Mouse (Mus musculus): ENCODE measurements around the gene Oaz1. TPM values are rescaled to one million over a fixed set of nuclear protein-coding genes. Genes with fewer than 3 reads are reported as not detected.

Oaz1 gene
- polyA plus RNA-seq (2012; rRNA removed), result 683 and 719 TPM in 2 replicates

DNA sequence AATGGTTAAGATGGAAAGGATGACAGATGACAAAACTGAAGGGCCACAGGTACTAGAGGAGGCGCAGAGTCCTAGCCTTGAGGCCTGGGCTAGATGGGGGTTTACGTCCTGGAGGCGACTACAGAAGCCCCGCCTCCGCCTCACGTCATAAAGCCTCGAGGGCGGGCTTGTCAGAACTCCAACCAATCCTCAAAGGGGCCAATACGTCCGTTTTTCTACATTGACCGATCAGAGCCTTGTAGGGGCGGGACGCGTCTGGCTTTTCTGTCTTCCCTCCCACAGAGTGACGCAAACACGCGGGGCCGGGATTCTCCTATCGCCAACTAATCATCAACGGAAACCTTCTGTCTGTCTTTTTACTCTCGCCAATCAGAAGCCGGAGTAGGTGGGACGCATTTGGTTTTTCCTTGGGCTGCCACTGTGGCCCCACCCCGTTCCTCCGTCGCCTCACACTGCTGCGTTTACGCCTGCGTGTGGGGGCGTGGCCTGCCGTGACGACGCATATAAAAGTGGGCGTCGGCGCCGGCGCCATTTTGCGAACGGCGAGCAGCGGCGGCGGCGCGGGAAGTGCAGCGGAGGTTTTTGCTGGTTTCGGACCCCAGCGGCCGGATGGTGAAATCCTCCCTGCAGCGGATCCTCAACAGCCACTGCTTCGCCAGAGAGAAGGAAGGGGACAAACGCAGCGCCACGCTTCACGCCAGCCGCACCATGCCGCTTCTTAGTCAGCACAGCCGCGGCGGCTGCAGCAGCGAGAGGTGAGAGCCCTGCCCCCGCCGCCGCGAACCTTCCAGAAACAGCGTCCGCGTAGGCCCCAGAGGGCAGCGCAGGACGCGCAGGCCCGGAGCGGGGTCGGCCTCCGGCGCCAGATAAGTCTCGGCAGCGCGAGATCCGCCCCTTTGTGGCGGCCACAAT is at the start of gene Oaz1:
Gene Oaz1 (plus strand): TSS at position 506 of the 912 bp plus-strand sequence.

DNA sequence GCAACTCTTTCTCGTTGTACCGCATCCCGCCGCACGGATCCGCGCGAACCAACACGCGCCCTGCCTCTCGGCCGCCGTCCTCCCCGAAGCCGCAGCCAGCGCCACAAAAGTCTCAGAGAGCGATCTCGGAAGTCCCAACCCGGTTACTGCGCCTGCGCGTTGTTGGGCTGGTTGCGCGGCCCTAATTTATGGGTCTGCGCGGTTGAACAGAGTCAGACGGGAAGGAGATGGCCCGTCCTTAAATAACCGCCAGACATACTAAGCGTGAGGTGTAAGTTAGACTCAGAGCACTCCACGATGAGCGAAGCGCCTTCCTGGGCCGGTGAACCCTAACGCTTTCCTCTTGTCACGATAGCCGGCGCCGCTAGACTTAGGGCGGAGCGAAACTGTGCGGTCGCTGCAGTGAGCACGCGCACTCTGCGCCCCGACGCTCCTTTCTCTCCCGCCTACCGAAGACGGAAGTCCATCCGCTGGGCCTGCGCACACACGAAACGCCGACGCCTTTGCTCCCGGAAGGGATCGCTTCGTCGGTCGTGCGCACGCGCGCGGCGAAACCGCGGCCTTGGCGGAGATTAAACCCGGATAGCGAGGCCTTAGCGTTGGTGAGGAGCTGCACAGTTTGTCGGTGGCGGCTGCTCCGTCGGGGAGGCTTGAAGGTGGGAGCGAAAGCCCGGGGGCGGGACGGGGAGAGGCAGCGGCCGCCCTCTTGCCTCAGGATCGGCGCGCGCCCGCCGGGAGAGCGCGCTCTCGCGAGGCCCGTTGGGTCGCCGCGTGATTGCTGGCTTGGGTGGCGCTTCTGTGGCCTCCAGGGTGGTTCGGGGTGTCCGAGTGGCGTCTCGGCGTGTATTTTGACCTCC is 28.1 kb upstream of the Oaz1 start, which contains the start of the genes Sf3a2 and Plekhj1:
Gene Sf3a2 (plus strand): TSS at position 49 of the 857 bp plus-strand sequence.
Gene Plekhj1 (minus strand): TSS at position 477 of the 857 bp plus-strand sequence.

DNA sequence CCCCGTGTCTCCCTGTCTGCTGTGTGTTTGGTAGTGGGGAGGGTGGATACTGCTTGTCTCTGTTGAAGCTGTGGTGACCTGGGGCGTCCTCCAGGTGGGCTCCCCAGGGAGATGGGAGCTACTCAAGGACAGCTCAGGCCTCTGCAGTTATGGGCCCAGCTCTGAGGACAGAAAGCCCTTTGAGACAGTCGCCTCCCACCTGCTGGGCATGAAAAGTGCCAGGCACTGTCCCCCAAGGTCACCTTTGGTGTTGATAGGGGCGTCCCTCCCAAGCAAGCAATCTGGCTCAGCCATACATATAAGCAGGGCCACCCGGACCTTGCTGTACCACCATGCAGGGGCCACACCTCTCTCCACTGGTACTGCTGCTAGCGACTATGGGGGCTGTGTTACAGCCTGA is 21.5 kb upstream of the Oaz1 start, which contains the start of gene Amh:
Gene Amh (plus strand): TSS at position 328 of the 400 bp plus-strand sequence.

DNA sequence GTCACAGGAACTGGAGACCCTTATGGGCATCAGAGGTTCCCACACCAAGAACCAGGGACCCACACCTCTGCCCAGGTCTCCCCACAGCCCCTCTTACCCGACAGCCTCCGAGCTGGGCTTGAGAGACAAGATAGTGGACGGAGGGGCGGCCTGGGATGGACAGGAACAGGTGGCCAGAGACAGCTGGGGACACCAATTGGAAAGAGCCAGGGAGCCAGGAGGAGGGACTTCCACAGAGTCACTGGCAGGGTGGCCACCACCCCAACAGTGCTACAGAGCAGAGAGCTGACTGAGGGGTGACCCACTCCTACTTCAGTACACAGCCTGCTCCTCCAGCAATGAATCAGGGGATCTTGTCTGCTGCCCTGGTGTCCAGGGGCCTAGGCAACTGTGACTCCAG is 13.1 kb upstream of the Oaz1 start, which contains the start of gene Jsrp1:
Gene Jsrp1 (minus strand): TSS at position 133 of the 400 bp plus-strand sequence.

GRCm38 (mm10) chr10:80843931-80844547 is 17.6 kb downstream of the Oaz1 start, which contains the start of gene Lingo3:
TSS of gene Lingo3 (minus strand) at chr10:80844039.

GRCm38 (mm10) chr10:80854913-80855748 is 28.7 kb downstream of the Oaz1 start, which contains the start of the genes Lsm7 and Sppl2b:
TSS of gene Lsm7 (minus strand) at chr10:80855209.
TSS of gene Sppl2b (plus strand) at chr10:80855275.

GRCm38 (mm10) chr10:80871581-80871980 is 45.1 kb downstream of the Oaz1 start, which contains the start of gene Tmprss9:
TSS of gene Tmprss9 (plus strand) at chr10:80871848.

Other genes starting within 250 kb of the Oaz1 start
- gene Klf16, start 249.3 kb upstream of the Oaz1 start, polyA plus RNA-seq (2012; rRNA removed), result 13.9 and 14.8 TPM in 2 replicates
- gene Abhd17a, start 236.3 kb upstream of the Oaz1 start, polyA plus RNA-seq (2012; rRNA removed), result 126 and 131 TPM in 2 replicates
- gene Scamp4, start 223.8 kb upstream of the Oaz1 start, polyA plus RNA-seq (2012; rRNA removed), result 53.6 and 62.1 TPM in 2 replicates
- gene Adat3, start 223.8 kb upstream of the Oaz1 start, polyA plus RNA-seq (2012; rRNA removed), result 11.3 and 11.5 TPM in 2 replicates
- gene Gm49322, start 220.6 kb upstream of the Oaz1 start, polyA plus RNA-seq (2012; rRNA removed), result 4.7 TPM in 2 replicates
- gene Csnk1g2, start 203.8 kb upstream of the Oaz1 start, polyA plus RNA-seq (2012; rRNA removed), result 203 and 212 TPM in 2 replicates
- 93.0 and 93.8 TPM in 2 replicates for gene Btbd2, start 169.6 kb upstream of the Oaz1 start, polyA plus RNA-seq (2012; rRNA removed)
- 87.9 and 92.8 TPM in 2 replicates for gene Mknk2, start 148.5 kb upstream of the Oaz1 start, polyA plus RNA-seq (2012; rRNA removed)
- gene Mob3a, start 124.7 kb upstream of the Oaz1 start, polyA plus RNA-seq (2012; rRNA removed), result 34.5 and 37.2 TPM in 2 replicates
- 66.3 and 70.4 TPM in 2 replicates for gene Izumo4, start 124.5 kb upstream of the Oaz1 start, polyA plus RNA-seq (2012; rRNA removed)
- gene Ap3d1, start 84.4 kb upstream of the Oaz1 start, polyA plus RNA-seq (2012; rRNA removed), result 153 and 171 TPM in 2 replicates
- 46.3 and 56.0 TPM in 2 replicates for gene Dot1l, start 71.5 kb upstream of the Oaz1 start, polyA plus RNA-seq (2012; rRNA removed)
- 85.0 and 92.8 TPM in 2 replicates for gene Sf3a2, start 28.5 kb upstream of the Oaz1 start, polyA plus RNA-seq (2012; rRNA removed)
- 116 and 118 TPM in 2 replicates for gene Plekhj1, start 28.0 kb upstream of the Oaz1 start, polyA plus RNA-seq (2012; rRNA removed)
- 1.4 and 1.5 TPM in 2 replicates for gene Amh, start 21.4 kb upstream of the Oaz1 start, polyA plus RNA-seq (2012; rRNA removed)
- gene Jsrp1, start 13.2 kb upstream of the Oaz1 start, polyA plus RNA-seq (2012; rRNA removed), result 0.48 and 2.0 TPM in 2 replicates
- 3.6 and 3.8 TPM in 2 replicates for gene Lingo3, start 17.4 kb downstream of the Oaz1 start, polyA plus RNA-seq (2012; rRNA removed)
- 387 and 393 TPM in 2 replicates for gene Lsm7, start 28.6 kb downstream of the Oaz1 start, polyA plus RNA-seq (2012; rRNA removed)
- gene Sppl2b, start 28.6 kb downstream of the Oaz1 start, polyA plus RNA-seq (2012; rRNA removed), result 92.4 and 97.1 TPM in 2 replicates
- gene Tmprss9, start 45.2 kb downstream of the Oaz1 start, polyA plus RNA-seq (2012; rRNA removed), result 0.18 and 0.24 TPM in 2 replicates
- 220 and 228 TPM in 2 replicates for gene Timm13, start 74.3 kb downstream of the Oaz1 start, polyA plus RNA-seq (2012; rRNA removed)
- 67.4 and 72.6 TPM in 2 replicates for gene Lmnb2, start 91.6 kb downstream of the Oaz1 start, polyA plus RNA-seq (2012; rRNA removed)
- 11.8 and 18.5 TPM in 2 replicates for gene Gadd45b, start 103.4 kb downstream of the Oaz1 start, polyA plus RNA-seq (2012; rRNA removed)
- 10.9 and 12.3 TPM in 2 replicates for gene Gng7, start 188.3 kb downstream of the Oaz1 start, polyA plus RNA-seq (2012; rRNA removed)
- 37.6 and 39.8 TPM in 2 replicates for gene Diras1, start 199.0 kb downstream of the Oaz1 start, polyA plus RNA-seq (2012; rRNA removed)
- gene Slc39a3, start 210.8 kb downstream of the Oaz1 start, polyA plus RNA-seq (2012; rRNA removed), result 53.7 and 54.5 TPM in 2 replicates
- gene Sgta, start 233.5 kb downstream of the Oaz1 start, polyA plus RNA-seq (2012; rRNA removed), result 278 and 296 TPM in 2 replicates
- gene Thop1, start 243.4 kb downstream of the Oaz1 start, polyA plus RNA-seq (2012; rRNA removed), result 68.1 and 69.3 TPM in 2 replicates